Mouse (Mus musculus) embryonic facial prominence, embryonic 15.5 days (tissue): ENCODE results near the gene Vat1. TPM values are rescaled to one million over a fixed set of nuclear protein-coding genes. Genes with fewer than 3 reads are reported as not detected.
A peak's percentile ranks its signal among the peaks of the same experiment; 100 is the strongest.

Source experiments
- ATAC-seq: fragments of 200-750 bp; cut with Nextera tagmentation; 2 replicates; pipeline ENCODE4 v1.8.0; 2017; ENCODE audit warnings: low read depth, moderate TSS enrichment; ENCODE audit not compliant: insufficient number of reproducible peaks, low FRiP score, low TSS enrichment
- H3K27ac ChIP-seq: fragments of 300-500 bp; sonication (generic); replicated peaks from 2 replicates; pipeline ENCODE4 v1.5.1; 2015; ENCODE audit warnings: mild to moderate bottlenecking, inconsistent platforms
- H3K27me3 ChIP-seq: fragments of 300-500 bp; sonication (generic); 2 replicates; pipeline ENCODE4 v1.6.1; 2015; ENCODE audit warnings: inconsistent platforms
- H3K36me3 ChIP-seq: fragments of 300-500 bp; sonication (generic); 2 replicates; pipeline ENCODE4 v1.6.1; 2015; ENCODE audit warnings: mild to moderate bottlenecking, inconsistent platforms
- H3K4me1 ChIP-seq: fragments of 300-500 bp; sonication (generic); 2 replicates; pipeline ENCODE4 v1.6.1; 2015; ENCODE audit warnings: inconsistent platforms
- H3K4me2 ChIP-seq: fragments of 300-500 bp; sonication (generic); replicated peaks from 2 replicates; pipeline ENCODE4 v1.6.1; 2015; ENCODE audit warnings: mild to moderate bottlenecking, inconsistent platforms
- H3K4me3 ChIP-seq: fragments of 300-500 bp; sonication (generic); replicated peaks from 2 replicates; pipeline ENCODE4 v1.5.1; 2015; ENCODE audit warnings: mild to moderate bottlenecking, inconsistent platforms
- H3K9ac ChIP-seq: fragments of 300-500 bp; sonication (generic); 2 replicates; pipeline ENCODE4 v1.6.1; 2015; ENCODE audit warnings: inconsistent platforms
- H3K9me3 ChIP-seq: fragments of 300-500 bp; sonication (generic); replicated peaks from 2 replicates; pipeline ENCODE4 v1.6.1; 2016; ENCODE audit warnings: inconsistent platforms
- WGBS: fragments of 180-500 bp; shearing (Covaris S2); methylation state at CpG from one replicate; pipeline ENCODE4 v1.1.7; 2015; 5-methylcytosine and 5-hydroxymethylcytosine counted together
- polyA plus RNA-seq: library from polyadenylated mRNA; unstranded; fragments of >200 nt; fragmentation: Nextera tagmentation; extraction: Ambion mirVana; gene quantifications from 2 replicates; pipeline ENCODE4 v1.2.1, GENCODE M21; 2015

Vat1 gene
- 59.3 and 61.8 TPM in 2 replicates for polyA plus RNA-seq

GRCm38 (mm10) chr11:101465869-101466551 lies at the start of gene Vat1:
TSS of gene Vat1 (minus strand) at chr11:101466230.
- Histone ChIP-seq H3K4me3 (peak within 1 kb of the TSS; percentile 87), H3K4me2 (peak within 1 kb of the TSS; percentile 84), H3K27ac (peak within 1 kb of the TSS; percentile 83), H3K4me1 (peaks cover 51% of the 10 kb centered on the region), H3K36me3 (peaks cover 19% of the 10 kb centered on the region), H3K9ac (peak within 1 kb of the TSS; percentile 69), H3K27me3 (no peaks in the 10 kb centered on the region), H3K9me3 (no peaks in the 10 kb centered on the region)
- whole genome bisulfite sequencing = 1% methylated on average over 58 of the region's 60 CpGs
- peak; percentile 67; the same call in 1 of the 2 replicates for ATAC-seq

DNA sequence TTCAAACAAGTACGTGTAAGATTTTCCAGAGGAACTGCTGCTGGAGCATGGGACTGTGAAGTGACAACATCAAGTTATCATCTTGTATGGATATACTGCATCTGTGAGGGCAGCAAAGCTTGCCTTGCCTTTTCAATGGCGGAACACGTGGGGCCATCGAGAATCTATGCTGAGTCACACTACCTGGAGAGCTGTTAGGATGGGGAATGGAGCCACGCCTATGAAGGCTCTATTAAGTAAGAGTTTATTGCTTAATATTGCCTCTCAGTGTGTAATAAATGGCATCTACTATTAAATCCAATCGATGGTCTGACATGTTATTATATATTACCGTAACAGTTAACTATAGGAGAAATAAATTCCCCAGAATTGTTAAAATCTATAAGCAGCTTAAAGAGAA lies 41.1 kb upstream of the Vat1 start:
- Histone ChIP-seq H3K9ac (no peak overlapping the region), H3K36me3 (peaks cover 35% of the 10 kb centered on the region), H3K27ac (no peak overlapping the region), H3K4me2 (no peak overlapping the region), H3K4me1 (no peaks in the 10 kb centered on the region), H3K9me3 (no peaks in the 10 kb centered on the region), H3K27me3 (no peaks in the 10 kb centered on the region), H3K4me3 (no peak overlapping the region)
- ATAC-seq = no peak
- 87% methylated on average over 7 of the region's 7 CpGs for WGBS

DNA sequence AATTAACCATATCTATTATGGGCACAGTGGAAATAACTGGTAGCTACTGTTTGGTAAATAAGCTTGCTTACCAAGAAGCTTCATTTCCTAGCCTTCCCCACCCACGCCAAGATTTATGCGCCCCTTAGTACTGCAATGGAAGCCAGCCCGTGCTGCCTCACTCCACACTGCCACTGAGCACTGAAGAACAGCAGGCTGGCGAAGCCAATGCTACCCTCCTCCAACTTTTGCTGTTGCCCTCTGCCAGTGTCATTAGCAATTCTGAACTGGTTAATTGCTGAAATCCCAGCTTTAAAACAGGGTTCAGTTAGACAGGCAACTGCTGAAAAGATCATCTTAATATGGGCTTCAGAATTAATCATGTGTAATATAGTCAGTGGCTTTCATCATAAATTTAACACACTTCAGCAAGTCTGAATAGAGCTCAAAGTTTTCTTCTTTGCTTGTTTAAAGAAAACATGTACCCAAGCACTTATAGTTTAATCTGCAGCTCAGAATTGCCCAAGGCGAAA lies 40.3 kb upstream of the Vat1 start:
- no peaks in the 10 kb centered on the region for H3K4me1 ChIP-seq
- H3K4me2 ChIP-seq = no peak overlapping the region
- no peaks in the 10 kb centered on the region for H3K27me3 ChIP-seq
- peaks cover 32% of the 10 kb centered on the region for H3K36me3 ChIP-seq
- ATAC-seq = no peak
- H3K9me3 ChIP-seq = no peaks in the 10 kb centered on the region
- no peak overlapping the region for H3K9ac ChIP-seq
- WGBS = 90% methylated on average over 5 of the region's 5 CpGs
- no peak overlapping the region for H3K27ac ChIP-seq
- H3K4me3 ChIP-seq = no peak overlapping the region

DNA sequence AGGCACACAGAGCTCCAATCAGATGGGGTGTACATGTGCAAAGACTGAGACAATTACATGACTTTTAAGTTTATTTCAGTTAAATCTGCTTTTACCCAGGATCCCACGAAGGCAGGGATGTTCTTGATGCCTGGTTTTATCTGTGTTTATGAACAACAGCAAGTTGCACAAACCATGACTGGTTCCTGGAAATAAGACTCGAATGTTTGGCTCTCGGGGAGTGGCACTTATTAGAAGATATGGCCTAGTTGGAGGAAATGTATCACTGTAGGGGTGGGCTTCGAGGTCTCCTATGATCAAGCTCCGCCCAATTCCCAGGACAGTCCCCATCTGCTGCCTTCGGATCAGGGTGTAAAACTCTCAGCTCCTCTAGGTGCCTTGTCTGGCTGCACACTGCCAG lies 20.1 kb upstream of the Vat1 start:
- Histone ChIP-seq H3K36me3 (peaks cover 24% of the 10 kb centered on the region), H3K27me3 (no peaks in the 10 kb centered on the region), H3K4me1 (no peaks in the 10 kb centered on the region), H3K4me3 (no peak overlapping the region), H3K4me2 (no peak overlapping the region), H3K9me3 (no peaks in the 10 kb centered on the region), H3K27ac (no peak overlapping the region), H3K9ac (no peak overlapping the region)
- no peak for ATAC-seq
- WGBS = 74% methylated on average over 6 of the region's 6 CpGs

DNA sequence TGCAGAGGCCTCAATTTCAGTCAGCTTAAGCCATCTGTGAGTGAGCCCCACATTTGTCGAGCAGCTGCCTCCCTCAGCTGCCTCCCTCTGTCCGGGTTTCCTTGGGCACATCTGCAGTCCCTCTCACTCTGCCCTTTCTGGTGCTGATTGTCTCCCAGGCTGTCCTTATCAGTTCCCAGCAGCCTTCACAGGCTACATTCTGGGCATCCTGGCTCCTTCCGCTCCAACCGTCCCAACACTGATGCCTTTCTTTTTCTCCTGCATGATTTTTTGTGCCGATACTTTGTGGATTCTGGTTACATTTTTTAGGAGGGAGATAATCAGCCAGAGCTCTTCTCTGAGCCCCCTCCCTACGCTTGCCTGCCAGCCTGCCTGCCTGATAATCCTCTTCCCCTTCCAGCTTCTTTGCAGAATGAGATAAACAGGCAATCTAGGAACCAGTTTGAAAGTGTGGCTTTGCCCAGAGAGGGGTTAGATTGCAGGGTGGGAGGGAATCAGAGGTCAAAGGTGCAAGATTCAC lies 19.5 kb upstream of the Vat1 start:
- Histone ChIP-seq H3K9me3 (no peaks in the 10 kb centered on the region), H3K4me3 (no peak overlapping the region), H3K27me3 (no peaks in the 10 kb centered on the region), H3K36me3 (peaks cover 24% of the 10 kb centered on the region), H3K4me1 (no peaks in the 10 kb centered on the region), H3K9ac (no peak overlapping the region), H3K27ac (no peak overlapping the region), H3K4me2 (no peak overlapping the region)
- ATAC-seq = no peak
- WGBS = 48% methylated on average over 6 of the region's 6 CpGs

GRCm38 (mm10) chr11:101484814-101485213 lies 18.8 kb upstream of the Vat1 start:
- no peak for ATAC-seq
- Histone ChIP-seq H3K27ac (no peak overlapping the region), H3K9me3 (no peaks in the 10 kb centered on the region), H3K36me3 (peaks cover 20% of the 10 kb centered on the region), H3K9ac (no peak overlapping the region), H3K4me2 (no peak overlapping the region), H3K27me3 (no peaks in the 10 kb centered on the region), H3K4me1 (no peaks in the 10 kb centered on the region), H3K4me3 (no peak overlapping the region)
- 80% methylated on average over 7 of the region's 7 CpGs for WGBS

DNA sequence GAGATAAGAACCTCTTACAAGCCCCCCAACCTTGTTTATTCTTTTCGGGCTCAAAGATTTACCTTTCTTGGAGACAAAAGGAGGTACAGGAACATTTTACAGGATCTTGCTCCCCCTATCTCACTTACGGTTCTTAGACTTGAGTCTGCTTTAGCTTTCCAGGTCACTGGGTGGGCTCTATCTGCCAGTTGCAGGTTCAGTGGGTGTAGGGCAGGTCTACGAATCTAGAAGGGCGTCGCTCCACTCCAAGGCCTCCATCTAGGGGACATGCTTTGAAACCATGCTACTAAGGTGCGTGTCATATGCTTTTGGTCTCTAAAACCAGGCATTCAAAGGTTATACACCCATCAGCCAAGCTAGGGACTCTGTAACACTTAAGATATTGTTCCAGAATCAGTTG lies 18.2 kb upstream of the Vat1 start:
- Histone ChIP-seq H3K27ac (no peak overlapping the region), H3K9me3 (no peaks in the 10 kb centered on the region), H3K4me1 (0 out of 2 replicates have a peak, but pooled peaks cover 4% of the 10 kb centered on the region), H3K4me3 (no peak overlapping the region), H3K9ac (no peak overlapping the region), H3K4me2 (no peak overlapping the region), H3K27me3 (no peaks in the 10 kb centered on the region), H3K36me3 (peaks cover 15% of the 10 kb centered on the region)
- WGBS = 86% methylated on average over 6 of the region's 6 CpGs
- ATAC-seq = no peak

GRCm38 (mm10) chr11:101483804-101484203 lies 17.8 kb upstream of the Vat1 start:
- Histone ChIP-seq H3K4me3 (no peak overlapping the region), H3K36me3 (peaks cover 12% of the 10 kb centered on the region; the same call in 1 of the 2 replicates), H3K27ac (no peak overlapping the region), H3K4me2 (no peak overlapping the region), H3K4me1 (0 out of 2 replicates have a peak, but pooled peaks cover 7% of the 10 kb centered on the region), H3K27me3 (no peaks in the 10 kb centered on the region), H3K9me3 (no peaks in the 10 kb centered on the region), H3K9ac (no peak overlapping the region)
- ATAC-seq = no peak
- 56% methylated on average over 3 of the region's 3 CpGs for WGBS

DNA sequence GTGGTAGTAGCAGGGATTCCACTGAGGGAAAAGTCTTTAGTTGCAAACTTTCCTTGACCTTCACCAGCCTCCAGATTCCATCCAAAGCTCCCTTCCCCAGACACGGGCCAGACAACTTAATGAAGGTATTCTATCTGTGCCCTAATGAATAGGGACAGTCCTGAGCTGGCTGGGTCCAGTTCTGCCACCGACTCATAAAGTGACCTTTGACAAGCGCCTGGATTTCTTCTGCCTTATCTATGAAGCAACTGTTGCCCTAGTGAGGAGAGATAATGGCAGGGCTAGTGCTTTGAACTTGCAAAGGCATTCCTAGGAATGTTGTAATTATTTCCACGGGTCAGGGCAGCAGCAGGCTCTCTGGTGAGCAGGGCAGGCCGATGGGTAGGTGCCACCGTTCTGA lies 14.9 kb upstream of the Vat1 start:
- Histone ChIP-seq H3K36me3 (no peaks in the 10 kb centered on the region), H3K27me3 (no peaks in the 10 kb centered on the region), H3K9ac (no peak overlapping the region), H3K27ac (no peak overlapping the region), H3K4me1 (0 out of 2 replicates have a peak, but pooled peaks cover 7% of the 10 kb centered on the region), H3K9me3 (no peaks in the 10 kb centered on the region), H3K4me2 (no peak overlapping the region), H3K4me3 (no peak overlapping the region)
- 53% methylated on average over 6 of the region's 6 CpGs for WGBS
- ATAC-seq = no peak

- Histone ChIP-seq H3K4me2 (peak overlapping the region; percentile 19; the same call in 1 of the 2 replicates), H3K4me3 (no peak overlapping the region), H3K9me3 (no peaks in the 10 kb centered on the region), H3K4me1 (0 out of 2 replicates have a peak, but pooled peaks cover 7% of the 10 kb centered on the region), H3K36me3 (no peaks in the 10 kb centered on the region), H3K27ac (no peak overlapping the region), H3K27me3 (no peaks in the 10 kb centered on the region), H3K9ac (no peak overlapping the region)
- ATAC-seq = no peak
- WGBS = 14% methylated on average over 18 of the region's 18 CpGs
Measured at GRCm38 (mm10) chr11:101479171-101479635, 13.2 kb upstream of the Vat1 start.

DNA sequence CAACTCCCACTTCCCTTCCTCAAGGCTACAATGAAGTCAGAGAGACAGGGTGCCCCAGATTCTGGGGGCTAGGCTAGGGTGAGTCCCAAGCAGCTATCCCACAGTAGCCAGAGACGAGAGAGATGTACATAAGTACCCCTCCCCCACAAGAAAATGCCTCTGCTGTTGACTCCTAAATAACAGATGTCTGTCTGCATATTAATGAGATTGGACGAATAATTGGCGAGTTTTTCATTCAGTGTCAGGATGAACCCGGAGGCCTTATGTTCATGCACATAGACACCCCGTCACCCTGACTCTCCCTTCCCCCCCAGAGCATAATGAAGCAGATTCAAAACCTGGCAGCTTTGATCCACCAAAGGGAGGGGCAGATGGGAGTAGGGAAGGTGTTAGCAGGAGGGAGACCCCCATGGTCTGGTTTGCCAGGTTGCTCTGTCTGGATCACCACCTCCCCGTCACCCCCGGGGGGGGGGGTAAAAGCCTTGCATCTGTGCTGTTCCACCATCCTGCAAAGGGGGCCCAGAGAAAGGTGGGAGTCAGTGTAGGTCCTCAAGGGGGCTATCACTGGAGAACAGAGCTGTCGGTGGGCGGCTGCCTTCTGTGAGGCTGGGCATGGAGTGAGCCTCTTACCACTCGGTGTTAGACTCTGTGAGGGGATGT lies 11.7 kb upstream of the Vat1 start:
- H3K4me3 ChIP-seq = no peak overlapping the region
- WGBS = 53% methylated on average over 10 of the region's 10 CpGs
- no peak for ATAC-seq
- 0 out of 2 replicates have a peak, but pooled peaks cover 7% of the 10 kb centered on the region for H3K4me1 ChIP-seq
- H3K27me3 ChIP-seq = no peaks in the 10 kb centered on the region
- H3K4me2 ChIP-seq = no peak overlapping the region
- no peak overlapping the region for H3K27ac ChIP-seq
- H3K9me3 ChIP-seq = no peaks in the 10 kb centered on the region
- H3K9ac ChIP-seq = no peak overlapping the region
- H3K36me3 ChIP-seq = no peaks in the 10 kb centered on the region
